Mouse (Mus musculus) gastrocnemius, postnatal 10 days (tissue): ENCODE measurements around the gene Wars2. TPM values are rescaled to one million over a fixed set of nuclear protein-coding genes. Genes with fewer than 3 reads are reported as not detected.

Source experiments
- DNase-seq: peaks from one replicate; pipeline ENCODE4 v3.0.0; 2021; ENCODE audit warnings: mixed read lengths
- microRNA-seq, 2 experiments: library from miRNA; unstranded; fragments of <30 nt; microRNA quantifications; one replicate each; pipeline ENCODE4 v1.2.0; 2021
- total RNA-seq, 2 experiments: library from RNA; stranded (reverse); gene quantifications; 2 replicates each; pipeline ENCODE4 v1.2.3; 2021

The Wars2 gene
- total RNA-seq, 2 experiments from 2014 or later: 5.1 to 7.2 TPM

GRCm38 (mm10) chr3:99264695-99265094 lies 123.8 kb downstream of the Wars2 start:
- DNase-seq: no peak

DNA sequence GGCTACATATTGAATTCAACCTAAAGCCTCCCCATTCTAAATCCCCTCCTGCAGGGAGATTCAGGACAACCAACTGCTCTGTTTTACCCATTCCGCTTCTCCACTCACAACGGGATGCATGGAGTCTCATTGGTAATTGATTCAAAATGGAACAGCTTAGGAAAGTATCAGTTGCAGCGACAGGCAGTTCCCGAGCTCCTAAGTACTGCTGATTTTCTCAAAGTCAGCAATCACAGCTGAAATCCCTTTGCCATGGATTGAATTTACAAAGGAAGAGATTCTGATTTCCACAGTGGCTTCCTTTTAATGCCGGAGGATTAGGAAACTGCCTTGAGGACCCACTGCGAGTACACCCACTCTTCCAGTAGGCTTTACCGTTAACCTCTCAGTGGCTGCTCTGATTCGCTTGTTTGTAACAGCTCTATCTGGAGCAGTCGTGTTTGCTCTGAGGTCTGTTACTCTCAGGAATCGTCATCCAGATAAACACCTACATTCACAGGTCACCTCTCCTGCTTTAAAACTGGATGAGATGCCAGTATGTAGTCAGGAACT lies 126.0 kb downstream of the Wars2 start:
- no peak for DNase-seq

GRCm38 (mm10) chr3:99277973-99278580 lies 137.2 kb downstream of the Wars2 start:
- no peak for DNase-seq

DNA sequence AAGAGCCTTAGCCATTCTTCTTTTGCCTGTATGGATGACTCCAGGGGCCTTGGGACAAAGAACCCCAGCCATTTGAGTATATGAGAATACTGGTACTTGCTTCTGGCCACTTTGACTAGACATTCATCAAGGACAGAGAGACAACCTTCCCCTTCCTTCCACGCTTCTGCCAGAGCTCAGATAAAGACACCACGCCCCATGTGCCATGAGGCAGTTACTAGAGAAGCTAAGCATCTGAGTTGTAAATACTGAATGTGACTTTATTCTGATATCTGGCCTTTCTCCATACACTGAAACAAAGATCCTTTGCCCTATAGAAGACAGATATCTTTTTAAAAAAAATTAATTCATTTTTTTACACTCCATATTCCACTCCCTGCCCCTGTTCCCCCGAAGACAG lies 138.8 kb downstream of the Wars2 start:
- DNase-seq: no peak

GRCm38 (mm10) chr3:99281453-99281852 lies 140.6 kb downstream of the Wars2 start:
- no peak for DNase-seq

DNA sequence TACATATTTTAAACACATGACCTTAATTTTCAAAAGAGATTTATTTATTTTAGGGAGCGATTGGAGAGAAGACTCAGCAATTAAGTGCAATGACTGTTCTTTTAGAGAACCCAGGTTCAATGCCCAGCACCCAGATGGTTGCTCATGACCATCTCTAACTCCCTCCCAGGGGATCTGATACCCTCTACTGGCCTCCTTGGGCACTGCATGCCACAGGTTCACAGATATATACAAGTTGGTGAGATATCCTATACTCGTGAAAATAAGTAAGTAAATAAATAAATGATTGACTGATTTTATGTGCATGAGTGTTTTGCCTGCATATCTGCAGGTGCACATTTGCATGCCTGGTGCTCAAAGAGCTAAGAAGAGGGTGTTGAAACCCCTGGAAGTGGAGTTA lies 147.4 kb downstream of the Wars2 start:
- no peak for DNase-seq

Small RNA genes lying within 50 kb of the gene (microRNA-seq; reads per million reads assigned to microRNA genes)
- gene Mir6481: 0 reads per million in 2 experiments

Other genes with a start within 250 kb of the Wars2 start
- gene Hao2, start 247.8 kb upstream of the Wars2 start, total RNA-seq: not detected
- 100 to 1,000 TPM; 102 to 118 TPM for gene Tbx15, start 99.3 kb downstream of the Wars2 start, total RNA-seq